Mouse (Mus musculus) spleen, postnatal 36 days (tissue): Measurements from ENCODE around the gene Bdkrb2.

Source experiments
- DNase-seq, 2 experiments: peaks; one replicate each; pipeline ENCODE4 v3.0.0; 2022; ENCODE audit warnings: low spot score in 2 of 2, mixed read lengths in 1 of 2

Gene Bdkrb2

GRCm38 (mm10) chr12:105546538-105546937 is 16.5 kb upstream of the Bdkrb2 start:
- DNase-seq: no peak

- no peak for DNase-seq
Measured at GRCm38 (mm10) chr12:105547151-105547550, 15.9 kb upstream of the Bdkrb2 start.

GRCm38 (mm10) chr12:105548001-105548400 is 15.0 kb upstream of the Bdkrb2 start:
- no peak for DNase-seq

GRCm38 (mm10) chr12:105548881-105549280 is 14.1 kb upstream of the Bdkrb2 start:
- no peak for DNase-seq

- DNase-seq: no peak
Measured at GRCm38 (mm10) chr12:105549835-105550802, 12.9 kb upstream of the Bdkrb2 start.

- no peak for DNase-seq
Measured at GRCm38 (mm10) chr12:105551551-105551989, 11.5 kb upstream of the Bdkrb2 start.

- DNase-seq: no peak
Measured at GRCm38 (mm10) chr12:105554151-105554772, 8.8 kb upstream of the Bdkrb2 start.

GRCm38 (mm10) chr12:105555172-105555571 is 7.9 kb upstream of the Bdkrb2 start:
- DNase-seq: no peak

- no peak for DNase-seq
Measured at GRCm38 (mm10) chr12:105557250-105557925, 5.6 kb upstream of the Bdkrb2 start.

GRCm38 (mm10) chr12:105561007-105561534 is 2.0 kb upstream of the Bdkrb2 start:
- DNase-seq: no peak

- no peak for DNase-seq
Measured at GRCm38 (mm10) chr12:105562056-105562820, 788 bp upstream of the Bdkrb2 start.

GRCm38 (mm10) chr12:105563726-105564275 is 775 bp downstream of the Bdkrb2 start:
- DNase-seq: no peak

GRCm38 (mm10) chr12:105565221-105565620 is 2.2 kb downstream of the Bdkrb2 start:
- no peak for DNase-seq

GRCm38 (mm10) chr12:105571867-105572266 is 8.8 kb downstream of the Bdkrb2 start:
- DNase-seq: no peak

GRCm38 (mm10) chr12:105572622-105573021 is 9.6 kb downstream of the Bdkrb2 start:
- no peak for DNase-seq

GRCm38 (mm10) chr12:105574356-105574755 is 11.3 kb downstream of the Bdkrb2 start:
- no peak for DNase-seq

- no peak for DNase-seq
Measured at GRCm38 (mm10) chr12:105580490-105580889, 17.5 kb downstream of the Bdkrb2 start.

GRCm38 (mm10) chr12:105582486-105582885 is 19.5 kb downstream of the Bdkrb2 start:
- DNase-seq: no peak

- peak in 1 of 2 experiments; percentile 10 for DNase-seq
Measured at GRCm38 (mm10) chr12:105583484-105583883, 20.5 kb downstream of the Bdkrb2 start.

GRCm38 (mm10) chr12:105584851-105585250 is 21.8 kb downstream of the Bdkrb2 start:
- peak in 1 of 2 experiments; percentile 13 for DNase-seq

GRCm38 (mm10) chr12:105587526-105587925 is 24.5 kb downstream of the Bdkrb2 start:
- no peak for DNase-seq
